Mouse (Mus musculus) urinary bladder, postnatal 25 days (tissue): ENCODE measurements at regions not wholly inside any gene's neighbourhood (a gene's known extent, or its start where the extent isn't known, plus 50 kb on each side); places are given as distances from the start of the nearest gene placed in this dataset.
"Not testable (repeated sequence)": the region's sequence is repeated elsewhere in the genome, so short reads cannot be mapped to it uniquely, and the experiment has no call there.

ENCODE experiments used
- DNase-seq: peaks from one replicate; pipeline ENCODE4 v3.0.0; 2022; ENCODE audit warnings: low spot score

GRCm38 (mm10) chr13:103620958-103621357 lies 153.4 kb downstream of the Srek1 start:
- not testable (repeated sequence) for DNase-seq

DNA sequence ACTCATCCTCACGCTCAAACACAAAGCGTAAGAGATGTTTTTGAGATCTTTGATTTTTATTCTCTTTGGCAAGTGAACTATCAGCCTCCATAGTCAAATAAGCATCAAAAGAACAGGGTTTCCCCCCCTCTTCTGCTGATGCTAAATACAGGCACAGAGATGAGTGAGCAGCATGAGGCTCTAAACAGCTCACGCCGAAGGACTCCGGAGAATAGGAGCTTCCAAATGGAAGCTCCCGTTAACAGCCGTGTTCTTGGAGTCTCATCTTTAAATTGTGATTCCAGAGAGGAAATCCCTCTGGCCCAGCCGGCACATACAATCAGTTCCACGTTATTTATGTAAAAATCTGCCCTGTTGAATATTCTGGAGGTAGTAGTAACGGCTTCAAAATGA lies 161.1 kb downstream of the Srek1 start:
- DNase-seq: no peak

DNA sequence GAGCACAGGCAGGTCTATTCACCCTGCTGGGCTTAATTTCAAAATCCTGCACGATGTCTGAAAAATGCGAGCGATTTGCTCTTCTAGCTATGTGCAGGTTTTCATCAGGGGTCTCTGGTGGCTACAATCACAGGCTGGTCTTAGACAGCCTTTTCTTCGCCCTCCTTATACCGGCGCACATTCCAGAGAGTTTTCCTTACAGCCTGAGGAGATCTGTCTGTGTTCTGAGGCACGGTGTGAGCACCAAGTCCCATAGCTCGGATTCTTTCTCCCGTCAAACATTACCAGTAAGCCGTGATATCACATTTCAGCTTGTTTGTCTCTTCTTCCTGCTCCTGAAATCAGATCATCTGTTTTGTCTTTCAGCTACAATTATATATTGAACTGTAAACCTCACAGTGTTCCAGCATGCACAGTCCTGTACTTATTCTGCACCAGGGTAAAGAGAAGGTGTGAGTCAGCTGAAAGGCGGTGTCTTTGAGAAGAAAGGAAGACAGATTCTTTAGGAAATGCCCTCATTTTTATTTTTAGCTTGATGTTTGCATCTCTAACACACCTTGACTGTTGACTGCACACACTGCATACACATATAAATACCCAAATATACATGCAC lies 161.6 kb downstream of the Srek1 start:
- no peak for DNase-seq

- DNase-seq: no peak
Measured at GRCm38 (mm10) chr13:103602302-103602701, 172.1 kb downstream of the Srek1 start.

DNA sequence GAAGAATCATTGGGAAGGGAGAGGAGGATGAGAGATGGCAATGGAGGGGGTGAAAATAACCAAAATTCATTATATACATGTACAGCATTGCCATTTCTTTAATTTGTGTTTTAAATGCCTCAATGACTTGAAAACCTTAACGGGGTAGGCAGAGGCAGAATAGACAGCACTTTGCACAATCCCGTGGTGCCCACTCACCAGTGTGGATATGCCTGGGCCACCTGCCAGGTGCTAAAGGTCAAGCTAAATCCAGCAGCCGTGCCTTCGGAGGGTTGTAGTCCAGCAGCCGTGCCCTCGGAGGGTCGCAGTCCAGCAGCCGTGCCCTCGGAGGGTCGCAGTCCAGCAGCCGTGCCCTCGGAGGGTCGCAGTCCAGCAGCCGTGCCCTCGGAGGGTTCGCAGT lies 182.0 kb downstream of the Srek1 start:
- no peak for DNase-seq

- no peak for DNase-seq
Measured at GRCm38 (mm10) chr13:103591874-103592273, 182.5 kb downstream of the Srek1 start.

- not testable (repeated sequence) for DNase-seq
Measured at GRCm38 (mm10) chr13:103591381-103591780, 183.0 kb downstream of the Srek1 start.

- no peak for DNase-seq
Measured at GRCm38 (mm10) chr13:103589646-103590045, 184.8 kb downstream of the Srek1 start.

- no peak for DNase-seq
Measured at GRCm38 (mm10) chr13:103576856-103577255, 197.6 kb downstream of the Srek1 start.

GRCm38 (mm10) chr13:103564715-103565114 lies 209.7 kb downstream of the Srek1 start:
- no peak for DNase-seq

DNA sequence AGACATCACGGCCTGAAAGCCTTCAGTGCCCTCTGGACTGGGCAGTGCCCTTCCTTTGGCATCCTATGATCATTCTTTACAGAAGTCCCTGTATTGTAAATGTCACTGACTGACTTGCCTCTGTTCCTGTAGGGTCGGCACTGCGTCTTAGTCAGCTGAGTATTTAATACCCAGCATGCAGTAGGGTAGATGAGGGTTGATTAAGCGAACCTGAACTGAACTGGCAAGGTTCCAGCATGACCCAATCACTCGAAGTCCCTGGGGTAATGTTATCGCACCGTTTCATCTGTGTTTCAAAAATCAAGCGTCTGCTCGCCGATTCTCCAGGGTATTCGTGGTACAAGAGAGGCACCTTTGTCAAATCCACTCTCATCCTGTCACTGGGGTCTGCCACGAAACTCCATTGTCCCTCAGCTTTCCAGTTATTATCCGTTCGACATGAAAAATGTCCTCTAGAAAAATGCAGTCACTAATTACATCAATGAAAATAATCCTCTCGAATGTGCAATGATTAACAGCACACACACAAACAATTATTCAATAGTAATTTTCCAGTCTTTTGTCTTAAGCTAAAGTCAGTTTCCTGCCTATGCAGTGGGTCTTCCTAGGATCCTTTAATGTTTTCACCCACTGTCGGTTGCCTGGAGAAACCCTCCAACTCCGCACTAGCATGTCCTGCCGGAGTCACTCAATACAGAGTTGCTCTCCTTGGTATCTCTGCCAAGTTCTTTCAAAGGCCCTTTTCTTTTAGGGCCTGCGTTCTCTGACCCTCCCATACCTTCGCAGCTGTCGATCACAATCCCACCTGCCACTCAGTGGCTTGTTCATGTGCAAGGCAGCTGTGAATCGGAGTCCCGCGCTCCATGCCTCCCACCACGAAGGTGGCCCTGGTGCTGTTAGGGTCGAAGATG lies 212.4 kb downstream of the Srek1 start:
- DNase-seq: no peak

GRCm38 (mm10) chr13:103558915-103559314 lies 215.5 kb downstream of the Srek1 start:
- no peak for DNase-seq

- DNase-seq: no peak
Measured at GRCm38 (mm10) chr13:103539577-103539976, 205.3 kb upstream of the Mast4 start.

DNA sequence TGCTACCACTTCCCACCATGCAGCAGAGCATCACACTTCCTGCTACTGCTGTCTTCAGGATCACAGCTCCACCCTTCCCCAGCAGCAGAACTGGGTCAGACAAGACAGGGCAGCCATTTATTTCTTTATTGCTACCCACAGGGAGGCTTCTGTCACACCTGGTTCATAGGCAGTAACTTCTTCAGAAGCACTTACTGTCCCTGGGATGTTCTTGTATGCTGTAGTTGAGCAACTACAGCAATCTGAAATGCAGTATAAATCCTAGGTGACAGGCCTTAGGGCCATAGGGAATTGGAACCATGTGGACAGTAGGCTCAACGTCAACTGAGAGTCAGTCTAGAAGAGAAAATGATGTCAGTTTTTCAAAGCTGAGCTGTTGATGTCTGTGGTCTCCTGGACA lies 179.5 kb upstream of the Mast4 start:
- no peak for DNase-seq

- DNase-seq: no peak
Measured at GRCm38 (mm10) chr13:103512476-103512875, 178.2 kb upstream of the Mast4 start.

GRCm38 (mm10) chr13:103504987-103505386 lies 170.7 kb upstream of the Mast4 start:
- DNase-seq: no peak

DNA sequence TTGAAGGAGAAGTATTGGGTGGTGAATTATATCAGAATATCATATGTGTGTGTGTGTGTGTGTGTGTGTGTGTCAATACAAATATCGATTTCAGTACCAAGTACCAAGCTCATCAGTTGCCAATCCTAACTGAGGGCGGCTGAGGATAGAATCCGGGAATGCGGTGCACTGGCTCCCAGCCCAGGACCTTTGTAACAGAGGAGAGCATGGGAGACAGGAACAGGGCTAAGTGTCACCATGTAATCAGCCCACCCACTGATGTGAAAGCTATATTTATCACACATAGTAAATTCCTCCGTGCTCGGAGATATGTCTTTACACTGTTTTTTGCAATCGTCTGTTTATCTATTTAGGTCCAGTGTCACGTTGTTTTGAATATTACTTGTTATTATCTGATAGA lies 165.1 kb upstream of the Mast4 start:
- DNase-seq: no peak

GRCm38 (mm10) chr13:103494371-103494770 lies 160.1 kb upstream of the Mast4 start:
- DNase-seq: no peak

DNA sequence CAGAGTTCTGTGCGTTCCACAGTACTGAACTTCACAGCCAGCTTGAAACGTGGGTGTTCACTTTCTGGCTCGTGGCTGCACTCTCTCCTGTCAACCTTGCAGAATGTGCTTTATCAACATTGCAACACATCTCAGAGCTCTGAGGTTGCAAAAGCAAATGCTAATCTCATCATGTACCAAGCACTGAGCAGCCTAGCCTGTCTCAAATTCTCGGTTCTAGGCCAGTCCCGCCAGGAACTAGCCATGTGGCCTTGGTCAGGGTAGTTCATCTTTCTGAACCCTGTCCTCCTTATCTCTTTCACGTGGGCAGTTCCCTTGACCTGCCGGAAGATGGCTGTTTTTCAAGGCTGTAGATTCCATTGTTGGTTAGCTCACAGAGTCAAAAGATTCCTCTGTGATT lies 159.3 kb upstream of the Mast4 start:
- no peak for DNase-seq

DNA sequence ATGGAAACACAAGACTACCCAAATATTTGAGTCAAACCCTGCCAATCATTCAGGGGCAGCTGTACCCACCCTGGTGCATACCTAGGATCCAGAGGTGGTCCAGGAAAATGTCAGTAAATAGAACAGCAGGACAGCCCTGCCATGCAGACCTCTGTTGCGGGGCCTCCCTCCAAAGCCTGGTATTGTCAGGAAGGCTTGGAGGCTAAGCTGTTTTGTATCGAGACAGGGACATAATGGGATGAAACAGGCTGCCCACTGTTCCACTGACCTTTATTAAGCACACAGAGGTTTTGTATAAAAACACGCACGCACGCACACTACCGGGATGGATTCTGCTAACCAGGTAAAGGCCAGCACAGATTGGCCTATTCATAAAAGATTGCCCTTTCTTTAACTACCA lies 155.8 kb upstream of the Mast4 start:
- DNase-seq: no peak

- no peak for DNase-seq
Measured at GRCm38 (mm10) chr13:103484092-103484491, 149.8 kb upstream of the Mast4 start.

DNA sequence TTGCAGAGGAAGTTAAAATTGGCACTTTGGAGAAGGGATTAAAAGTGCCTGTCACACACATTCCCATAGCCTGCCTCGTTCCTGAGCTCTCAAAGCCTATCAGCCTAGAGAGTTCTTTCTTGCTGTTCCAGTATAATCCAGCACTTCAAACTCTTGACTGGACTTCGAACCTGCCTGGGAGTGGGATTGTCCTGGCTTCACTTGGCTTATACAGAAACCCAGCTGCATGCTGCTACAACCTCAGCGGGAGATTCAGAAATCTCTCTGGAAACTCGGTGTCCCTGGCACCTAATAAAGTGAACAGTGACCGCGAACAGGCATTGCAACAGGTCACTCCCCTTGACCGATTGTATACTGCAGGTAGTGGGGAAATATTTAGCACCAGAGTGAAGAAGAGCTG lies 149.1 kb upstream of the Mast4 start:
- DNase-seq: no peak

- DNase-seq: no peak
Measured at GRCm38 (mm10) chr13:103476328-103476727, 142.0 kb upstream of the Mast4 start.

- no peak for DNase-seq
Measured at GRCm38 (mm10) chr13:103472216-103472615, 137.9 kb upstream of the Mast4 start.
